Mouse (Mus musculus): ENCODE results near the gene Bicd1. TPM values are rescaled to one million over a fixed set of nuclear protein-coding genes. Genes with fewer than 3 reads are reported as not detected.

The Bicd1 gene
- total and polyA plus RNA-seq, 3 experiments, result 0.80 to 14.9 (median 9.5) TPM

DNA sequence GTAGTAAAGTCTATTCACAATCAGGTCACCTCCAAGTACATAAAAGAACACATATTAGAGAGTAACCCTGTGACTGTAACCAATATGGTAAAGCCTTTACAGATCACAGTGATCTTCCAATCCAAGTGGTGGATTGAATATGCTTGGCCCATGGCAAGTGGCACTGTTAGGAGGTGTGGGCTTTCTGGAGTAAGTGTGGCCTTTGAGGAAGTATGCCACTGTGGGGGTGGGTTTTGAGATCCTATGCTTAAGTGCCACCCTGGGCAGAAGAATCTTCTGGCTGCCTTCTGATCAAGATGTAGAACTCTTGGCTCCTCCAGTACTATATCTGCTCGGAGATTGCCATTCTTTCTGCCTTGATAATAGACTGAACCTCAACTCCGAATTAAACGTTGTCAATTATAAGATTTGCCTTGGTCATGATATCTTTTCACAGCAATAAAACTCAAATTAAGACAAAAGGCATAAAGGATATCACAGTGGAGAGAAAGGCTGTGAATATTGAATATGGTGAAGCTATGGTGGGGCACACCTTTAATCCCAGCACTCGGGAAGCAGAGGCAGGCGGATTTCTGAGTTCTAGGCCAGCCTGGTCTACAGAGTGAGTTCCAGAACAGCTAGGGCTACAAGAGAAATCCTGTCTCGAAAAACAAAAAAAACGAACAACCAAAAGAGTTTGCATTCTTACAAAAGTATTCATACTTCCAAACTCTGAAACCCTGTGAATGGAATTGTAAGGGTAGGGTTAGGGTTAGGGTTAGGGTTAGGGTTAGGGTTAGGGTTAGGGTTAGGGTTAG, 177.2 kb downstream of the Bicd1 start:
- ATAC-seq (ENCODE audit: extremely low read depth, insufficient number of reproducible peaks, low FRiP score, poor library complexity, severe bottlenecking) (no peak), DNase-seq (ENCODE audit: low spot score) (no peak)
- Histone ChIP-seq H3K36me3 (replicated peaks) (no peaks in the 10 kb centered on the region), H3K4me1 (ENCODE audit: insufficient read depth, low read depth, low read length) (no peaks in the 10 kb centered on the region), H3K4me3 (ENCODE audit: low read depth, low read length) (no peak overlapping the region), H3K27me3 (ENCODE audit: insufficient read depth, low read length) (no peaks in the 10 kb centered on the region), H3K9me3 (replicated peaks) (peaks cover 10% of the 10 kb centered on the region)
- TF ChIP-seq TAL1 (conservative IDR thresholded peaks at IDR 0.05; ENCODE audit: low read depth, low read length), result no peak
- no peak for TF ChIP-seq CTCF (IDR thresholded peaks at IDR 0.05; ENCODE audit: low read depth, low read length)
- TF ChIP-seq POLR2AphosphoS5 (IDR thresholded peaks at IDR 0.05; ENCODE audit: insufficient replicate concordance, low read depth, low read length), result no peak
- no peak for TF ChIP-seq GATA1 (IDR thresholded peaks at IDR 0.05; ENCODE audit: borderline replicate concordance, low read length)
- no peak for TF ChIP-seq GATA2 (IDR thresholded peaks at IDR 0.05; ENCODE audit: borderline replicate concordance, low read depth, low read length)

Other genes with a start within 250 kb of the Bicd1 start
- gene Amn1, start 220.2 kb upstream of the Bicd1 start, total RNA-seq (2014; fragmentation: Nextera tagmentation), result 21.3 and 28.7 TPM in 2 replicates
- 16.0 and 19.2 TPM in 2 replicates for gene Amn1, start 220.2 kb upstream of the Bicd1 start, total RNA-seq (2017)
- 2.8 and 3.7 TPM in 2 replicates for gene Amn1, start 220.2 kb upstream of the Bicd1 start, polyA plus RNA-seq (2012)
- gene Resf1, start 99.5 kb upstream of the Bicd1 start, total RNA-seq (2014; fragmentation: Nextera tagmentation), result 356 and 386 TPM in 2 replicates
- gene Resf1, start 99.5 kb upstream of the Bicd1 start, total RNA-seq (2017), result 114 and 149 TPM in 2 replicates
- gene Resf1, start 99.5 kb upstream of the Bicd1 start, polyA plus RNA-seq (2012), result 28.5 and 50.2 TPM in 2 replicates

Measured in G1E (cell line).